Mouse (Mus musculus): ENCODE measurements at regions not wholly inside any gene's neighbourhood (a gene's known extent, or its start where the extent isn't known, plus 50 kb on each side); places are given as distances from the start of the nearest gene placed in this dataset.

GRCm38 (mm10) chr14:80232066-80232465 is 248.2 kb downstream of the Olfm4 start:
- no peak overlapping the region for H3K27ac ChIP-seq (ENCODE audit: low read length)
- ATAC-seq (ENCODE audit: insufficient number of reproducible peaks, insufficient read depth, low FRiP score, low read depth), result no peak
- H3K4me2 ChIP-seq (replicated peaks; ENCODE audit: low read depth, low read length), result no peak overlapping the region
- no peaks in the 10 kb centered on the region for H3K36me3 ChIP-seq (ENCODE audit: control insufficient read depth, insufficient read depth, low read length)
- no peak overlapping the region for H3K9ac ChIP-seq (replicated peaks; ENCODE audit: low read depth, low read length)
- no peak overlapping the region for H3K4me3 ChIP-seq (ENCODE audit: low read depth, low read length)
- H3K4me1 ChIP-seq (ENCODE audit: control insufficient read depth, insufficient read depth, low read length), result no peaks in the 10 kb centered on the region
- H3K27me3 ChIP-seq (ENCODE audit: control insufficient read depth, insufficient read depth, low read length), result no peaks in the 10 kb centered on the region
- no peaks in the 10 kb centered on the region for H3K9me3 ChIP-seq (ENCODE audit: control insufficient read depth, low read depth, low read length)
- WGBS, result 78% methylated on average over 3 of the region's 3 CpGs

- Histone ChIP-seq H3K27me3 (ENCODE audit: control insufficient read depth, insufficient read depth, low read length) (no peaks in the 10 kb centered on the region), H3K4me1 (ENCODE audit: control insufficient read depth, insufficient read depth, low read length) (no peaks in the 10 kb centered on the region), H3K36me3 (ENCODE audit: control insufficient read depth, insufficient read depth, low read length) (no peaks in the 10 kb centered on the region), H3K27ac (ENCODE audit: low read length) (no peak overlapping the region), H3K9me3 (ENCODE audit: control insufficient read depth, low read depth, low read length) (no peaks in the 10 kb centered on the region), H3K4me3 (ENCODE audit: low read depth, low read length) (no peak overlapping the region), H3K9ac (replicated peaks; ENCODE audit: low read depth, low read length) (no peak overlapping the region), H3K4me2 (replicated peaks; ENCODE audit: low read depth, low read length) (no peak overlapping the region)
- ATAC-seq (ENCODE audit: insufficient number of reproducible peaks, insufficient read depth, low FRiP score, low read depth), result no peak
- 79% methylated on average over 3 of the region's 3 CpGs for WGBS
Observed at GRCm38 (mm10) chr14:80232976-80233375, 249.1 kb downstream of the Olfm4 start.

- no peaks in the 10 kb centered on the region for H3K36me3 ChIP-seq (ENCODE audit: control insufficient read depth, insufficient read depth, low read length)
- H3K4me1 ChIP-seq (ENCODE audit: control insufficient read depth, insufficient read depth, low read length), result no peaks in the 10 kb centered on the region
- no peaks in the 10 kb centered on the region for H3K9me3 ChIP-seq (ENCODE audit: control insufficient read depth, low read depth, low read length)
- H3K9ac ChIP-seq (replicated peaks; ENCODE audit: low read depth, low read length), result no peak overlapping the region
- H3K4me3 ChIP-seq (ENCODE audit: low read depth, low read length), result no peak overlapping the region
- H3K27me3 ChIP-seq (ENCODE audit: control insufficient read depth, insufficient read depth, low read length), result no peaks in the 10 kb centered on the region
- no peak for ATAC-seq (ENCODE audit: insufficient number of reproducible peaks, insufficient read depth, low FRiP score, low read depth)
- H3K4me2 ChIP-seq (replicated peaks; ENCODE audit: low read depth, low read length), result no peak overlapping the region
- H3K27ac ChIP-seq (ENCODE audit: low read length), result no peak overlapping the region
Observed at GRCm38 (mm10) chr14:80237136-80237535, 253.3 kb downstream of the Olfm4 start.

- no peak for ATAC-seq (ENCODE audit: insufficient number of reproducible peaks, insufficient read depth, low FRiP score, low read depth)
- H3K4me3 ChIP-seq (ENCODE audit: low read depth, low read length), result no peak overlapping the region
- no peaks in the 10 kb centered on the region for H3K27me3 ChIP-seq (ENCODE audit: control insufficient read depth, insufficient read depth, low read length)
- 83% methylated on average over 2 of the region's 2 CpGs for WGBS
- H3K27ac ChIP-seq (ENCODE audit: low read length), result no peak overlapping the region
- no peaks in the 10 kb centered on the region for H3K9me3 ChIP-seq (ENCODE audit: control insufficient read depth, low read depth, low read length)
- H3K36me3 ChIP-seq (ENCODE audit: control insufficient read depth, insufficient read depth, low read length), result no peaks in the 10 kb centered on the region
- H3K4me2 ChIP-seq (replicated peaks; ENCODE audit: low read depth, low read length), result no peak overlapping the region
- H3K4me1 ChIP-seq (ENCODE audit: control insufficient read depth, insufficient read depth, low read length), result no peaks in the 10 kb centered on the region
- no peak overlapping the region for H3K9ac ChIP-seq (replicated peaks; ENCODE audit: low read depth, low read length)
Observed at GRCm38 (mm10) chr14:80237552-80237951, 253.7 kb downstream of the Olfm4 start.

GRCm38 (mm10) chr14:80244640-80245302 is 260.9 kb downstream of the Olfm4 start:
- no peak overlapping the region for H3K4me2 ChIP-seq (replicated peaks; ENCODE audit: low read depth, low read length)
- no peaks in the 10 kb centered on the region for H3K9me3 ChIP-seq (ENCODE audit: control insufficient read depth, low read depth, low read length)
- WGBS, result 79% methylated on average over 4 of the region's 4 CpGs
- H3K4me3 ChIP-seq (ENCODE audit: low read depth, low read length), result no peak overlapping the region
- H3K27ac ChIP-seq (ENCODE audit: low read length), result no peak overlapping the region
- no peak for ATAC-seq (ENCODE audit: insufficient number of reproducible peaks, insufficient read depth, low FRiP score, low read depth)
- no peaks in the 10 kb centered on the region for H3K27me3 ChIP-seq (ENCODE audit: control insufficient read depth, insufficient read depth, low read length)
- H3K4me1 ChIP-seq (ENCODE audit: control insufficient read depth, insufficient read depth, low read length), result no peaks in the 10 kb centered on the region
- no peaks in the 10 kb centered on the region for H3K36me3 ChIP-seq (ENCODE audit: control insufficient read depth, insufficient read depth, low read length)
- no peak overlapping the region for H3K9ac ChIP-seq (replicated peaks; ENCODE audit: low read depth, low read length)

- no peaks in the 10 kb centered on the region for H3K9me3 ChIP-seq (ENCODE audit: control insufficient read depth, low read depth, low read length)
- 93% methylated on average over 2 of the region's 2 CpGs for WGBS
- no peak for ATAC-seq (ENCODE audit: insufficient number of reproducible peaks, insufficient read depth, low FRiP score, low read depth)
Observed at GRCm38 (mm10) chr14:80247575-80247974, 263.7 kb downstream of the Olfm4 start.

GRCm38 (mm10) chr14:80249882-80250281 is 266.0 kb downstream of the Olfm4 start:
- Histone ChIP-seq H3K9me3 (ENCODE audit: control insufficient read depth, low read depth, low read length) (no peaks in the 10 kb centered on the region), H3K4me3 (ENCODE audit: low read depth, low read length) (no peak overlapping the region), H3K27me3 (ENCODE audit: control insufficient read depth, insufficient read depth, low read length) (no peaks in the 10 kb centered on the region), H3K9ac (replicated peaks; ENCODE audit: low read depth, low read length) (no peak overlapping the region), H3K4me2 (replicated peaks; ENCODE audit: low read depth, low read length) (no peak overlapping the region), H3K4me1 (ENCODE audit: control insufficient read depth, insufficient read depth, low read length) (no peaks in the 10 kb centered on the region), H3K27ac (ENCODE audit: low read length) (no peak overlapping the region), H3K36me3 (ENCODE audit: control insufficient read depth, insufficient read depth, low read length) (no peaks in the 10 kb centered on the region)
- ATAC-seq (ENCODE audit: insufficient number of reproducible peaks, insufficient read depth, low FRiP score, low read depth), result no peak
- 80% methylated on average over 1 of the region's 1 CpGs for WGBS

More at GRCm38 (mm10) chr14:80247575-80247974, 263.7 kb downstream of the Olfm4 start:
- no peak overlapping the region for H3K9ac ChIP-seq (replicated peaks; ENCODE audit: low read depth, low read length)
- no peak overlapping the region for H3K4me3 ChIP-seq (ENCODE audit: low read depth, low read length)
- no peaks in the 10 kb centered on the region for H3K27me3 ChIP-seq (ENCODE audit: control insufficient read depth, insufficient read depth, low read length)
- H3K27ac ChIP-seq (ENCODE audit: low read length), result no peak overlapping the region
- H3K4me2 ChIP-seq (replicated peaks; ENCODE audit: low read depth, low read length), result no peak overlapping the region
- no peaks in the 10 kb centered on the region for H3K4me1 ChIP-seq (ENCODE audit: control insufficient read depth, insufficient read depth, low read length)
- no peaks in the 10 kb centered on the region for H3K36me3 ChIP-seq (ENCODE audit: control insufficient read depth, insufficient read depth, low read length)

- H3K4me3 ChIP-seq (ENCODE audit: low read depth, low read length), result no peak overlapping the region
- no peaks in the 10 kb centered on the region for H3K4me1 ChIP-seq (ENCODE audit: control insufficient read depth, insufficient read depth, low read length)
- ATAC-seq (ENCODE audit: insufficient number of reproducible peaks, insufficient read depth, low FRiP score, low read depth), result no peak
- no peaks in the 10 kb centered on the region for H3K9me3 ChIP-seq (ENCODE audit: control insufficient read depth, low read depth, low read length)
- H3K4me2 ChIP-seq (replicated peaks; ENCODE audit: low read depth, low read length), result no peak overlapping the region
- WGBS, result 51% methylated on average over 3 of the region's 3 CpGs
- no peak overlapping the region for H3K9ac ChIP-seq (replicated peaks; ENCODE audit: low read depth, low read length)
- no peaks in the 10 kb centered on the region for H3K36me3 ChIP-seq (ENCODE audit: control insufficient read depth, insufficient read depth, low read length)
- no peak overlapping the region for H3K27ac ChIP-seq (ENCODE audit: low read length)
- H3K27me3 ChIP-seq (ENCODE audit: control insufficient read depth, insufficient read depth, low read length), result no peaks in the 10 kb centered on the region
Observed at GRCm38 (mm10) chr14:80257086-80257485, 273.2 kb downstream of the Olfm4 start.

- no peak overlapping the region for H3K27ac ChIP-seq (ENCODE audit: low read length)
- H3K27me3 ChIP-seq (ENCODE audit: control insufficient read depth, insufficient read depth, low read length), result no peaks in the 10 kb centered on the region
- no peak overlapping the region for H3K4me2 ChIP-seq (replicated peaks; ENCODE audit: low read depth, low read length)
- ATAC-seq (ENCODE audit: insufficient number of reproducible peaks, insufficient read depth, low FRiP score, low read depth), result no peak
- H3K9ac ChIP-seq (replicated peaks; ENCODE audit: low read depth, low read length), result no peak overlapping the region
- no peaks in the 10 kb centered on the region for H3K4me1 ChIP-seq (ENCODE audit: control insufficient read depth, insufficient read depth, low read length)
- H3K4me3 ChIP-seq (ENCODE audit: low read depth, low read length), result no peak overlapping the region
- WGBS, result 78% methylated on average over 8 of the region's 8 CpGs
- no peaks in the 10 kb centered on the region for H3K36me3 ChIP-seq (ENCODE audit: control insufficient read depth, insufficient read depth, low read length)
- H3K9me3 ChIP-seq (ENCODE audit: control insufficient read depth, low read depth, low read length), result no peaks in the 10 kb centered on the region
Observed at GRCm38 (mm10) chr14:80263173-80263572, 279.3 kb downstream of the Olfm4 start.
